Mouse (Mus musculus): ENCODE results near the gene Sema4g.
A peak's percentile ranks its signal among the peaks of the same experiment; 100 is the strongest.

Sema4g gene

GRCm38 (mm10) chr19:45003740-45004516 is 15.0 kb downstream of the Sema4g start:
- no peak for DNase-seq (ENCODE audit: low spot score)

- peak; percentile 74 for DNase-seq (ENCODE audit: low spot score)
Observed at GRCm38 (mm10) chr19:45005444-45005843, 16.5 kb downstream of the Sema4g start, which contains the start of gene Twnk. Gene Twnk (plus strand): TSS chr19:45005663.

GRCm38 (mm10) chr19:45005957-45006712 is 17.2 kb downstream of the Sema4g start, which contains the start of gene Mrpl43:
Gene Mrpl43 (minus strand): TSS chr19:45006442.
- DNase-seq (ENCODE audit: low spot score), result peak; percentile 94

- no peak for DNase-seq (ENCODE audit: low spot score)
Observed at GRCm38 (mm10) chr19:45007021-45007420, 18.1 kb downstream of the Sema4g start.

GRCm38 (mm10) chr19:45007425-45008191 is 18.7 kb downstream of the Sema4g start:
- DNase-seq (ENCODE audit: low spot score), result no peak

- no peak for DNase-seq (ENCODE audit: low spot score)
Observed at GRCm38 (mm10) chr19:45010646-45011045, 21.7 kb downstream of the Sema4g start.

- no peak for DNase-seq (ENCODE audit: low spot score)
Observed at GRCm38 (mm10) chr19:45012219-45012618, 23.3 kb downstream of the Sema4g start.

GRCm38 (mm10) chr19:45012636-45013035 is 23.7 kb downstream of the Sema4g start:
- peak; percentile 82 for DNase-seq (ENCODE audit: low spot score)

- peak; percentile 11 for DNase-seq (ENCODE audit: low spot score)
Observed at GRCm38 (mm10) chr19:45013581-45014225, 24.8 kb downstream of the Sema4g start.

- no peak for DNase-seq (ENCODE audit: low spot score)
Observed at GRCm38 (mm10) chr19:45014335-45014971, 25.6 kb downstream of the Sema4g start, which contains the start of gene Lzts2. Gene Lzts2 (plus strand): TSS chr19:45014414.

- peak; percentile 82 for DNase-seq (ENCODE audit: low spot score)
Observed at GRCm38 (mm10) chr19:45014981-45015402, 26.1 kb downstream of the Sema4g start.

GRCm38 (mm10) chr19:45015518-45016281 is 26.8 kb downstream of the Sema4g start:
- DNase-seq (ENCODE audit: low spot score), result peak; percentile 64

GRCm38 (mm10) chr19:45016341-45017215 is 27.7 kb downstream of the Sema4g start:
- peak; percentile 97 for DNase-seq (ENCODE audit: low spot score)

- peak; percentile 92 for DNase-seq (ENCODE audit: low spot score)
Observed at GRCm38 (mm10) chr19:45017216-45017771, 28.4 kb downstream of the Sema4g start.

- peak; percentile 83 for DNase-seq (ENCODE audit: low spot score)
Observed at GRCm38 (mm10) chr19:45017909-45018308, 29.0 kb downstream of the Sema4g start.

- DNase-seq (ENCODE audit: low spot score), result peak; percentile 70
Observed at GRCm38 (mm10) chr19:45018351-45018831, 29.5 kb downstream of the Sema4g start.

GRCm38 (mm10) chr19:45020348-45020747 is 31.4 kb downstream of the Sema4g start:
- peak; percentile 76 for DNase-seq (ENCODE audit: low spot score)

- DNase-seq (ENCODE audit: low spot score), result no peak
Observed at GRCm38 (mm10) chr19:45021362-45021761, 32.5 kb downstream of the Sema4g start.

- no peak for DNase-seq (ENCODE audit: low spot score)
Observed at GRCm38 (mm10) chr19:45023993-45024392, 35.1 kb downstream of the Sema4g start.

Data from adipocyte (in vitro differentiated cells).